Mouse (Mus musculus): ENCODE measurements around the gene Naif1. TPM values are rescaled to one million over a fixed set of nuclear protein-coding genes. Genes with fewer than 3 reads are reported as not detected.

Naif1 gene
- total RNA-seq (2021), result 1 to 10 TPM; 4.3 to 5.2 TPM
- long read RNA-seq, experiment 1, result 0 reads
- long read RNA-seq, experiment 2, full-length matches to known transcripts, result 1 of 1 reads
- long read RNA-seq, experiment 2, partial matches to known transcripts, result 0 of 1 reads
- long read RNA-seq, experiment 2, other reads (novel, unspliced or antisense), result 0 of 1 reads

DNA sequence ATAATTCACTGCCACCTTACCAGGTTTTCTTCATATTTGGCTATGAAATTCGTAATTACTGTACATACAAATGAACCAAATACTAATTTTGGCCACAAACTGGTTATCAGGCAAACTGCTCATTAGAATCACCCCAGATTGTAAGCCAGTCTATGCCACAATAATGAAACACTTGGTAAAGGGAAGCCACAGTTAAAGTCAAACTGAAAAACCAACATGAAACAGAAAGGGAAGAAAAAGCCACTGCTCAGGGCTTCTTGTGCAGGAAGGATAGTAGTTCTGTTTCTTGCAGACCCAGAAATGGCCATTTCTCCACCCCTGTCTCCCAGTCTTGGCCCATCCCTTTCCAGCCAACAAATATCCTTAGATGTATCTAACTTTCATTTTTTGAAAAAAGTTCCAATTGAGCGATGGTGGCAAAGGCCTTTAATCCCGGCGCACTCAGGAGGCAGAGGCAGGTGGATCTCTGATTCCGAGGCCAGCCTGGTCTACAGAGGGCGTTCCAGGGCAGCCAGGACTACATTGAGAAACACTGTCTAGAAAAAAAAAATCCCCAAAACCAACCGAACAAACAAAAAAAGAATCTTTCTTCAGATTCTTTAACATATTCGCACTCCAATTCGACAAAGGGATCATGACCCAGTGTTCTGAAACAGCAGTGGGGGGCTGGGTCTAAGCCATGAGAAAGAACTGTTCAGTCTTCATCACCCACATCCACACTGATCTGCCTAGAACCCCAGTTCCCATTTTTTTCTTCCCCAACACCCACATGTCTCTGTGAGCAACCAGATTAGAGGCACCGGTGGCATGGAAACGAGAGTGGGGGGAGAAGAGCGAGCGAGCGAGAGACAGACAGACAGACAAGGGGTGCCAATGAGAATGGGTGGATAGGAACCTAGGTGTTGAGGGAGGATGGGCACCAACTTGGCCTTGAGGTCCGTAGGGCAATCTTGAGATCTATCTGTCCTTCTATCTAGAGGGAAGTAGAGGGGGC lies at the start of gene Naif1:
Gene Naif1 (plus strand): TSS at position 697 of the 994 bp plus-strand sequence.
- DNase-seq, result peak in 1 of 2 experiments; percentile 36

DNA sequence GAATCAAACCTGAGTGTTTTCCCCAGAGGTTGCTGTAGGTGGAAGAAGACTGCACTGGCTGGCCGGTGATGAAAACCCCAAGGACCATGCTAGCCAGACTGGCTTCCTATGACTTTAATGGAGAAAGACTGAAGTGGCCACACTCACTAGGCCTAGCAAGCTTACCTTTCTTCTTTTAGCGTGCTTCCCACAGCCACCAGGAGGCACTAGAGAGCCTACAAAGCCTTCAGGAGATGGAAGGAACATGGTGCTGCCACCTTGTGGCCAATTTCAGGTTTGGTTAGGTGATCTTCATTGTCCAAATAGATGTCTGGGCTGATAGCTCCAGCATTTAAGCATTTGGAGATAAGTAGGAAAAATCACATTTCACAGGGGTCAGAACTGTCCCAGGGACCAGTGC lies 45.6 kb upstream of the Naif1 start:
- DNase-seq, result peak; percentile 94 to 95

GRCm38 (mm10) chr2:32407144-32407824 lies 43.0 kb upstream of the Naif1 start:
- DNase-seq, result no peak

DNA sequence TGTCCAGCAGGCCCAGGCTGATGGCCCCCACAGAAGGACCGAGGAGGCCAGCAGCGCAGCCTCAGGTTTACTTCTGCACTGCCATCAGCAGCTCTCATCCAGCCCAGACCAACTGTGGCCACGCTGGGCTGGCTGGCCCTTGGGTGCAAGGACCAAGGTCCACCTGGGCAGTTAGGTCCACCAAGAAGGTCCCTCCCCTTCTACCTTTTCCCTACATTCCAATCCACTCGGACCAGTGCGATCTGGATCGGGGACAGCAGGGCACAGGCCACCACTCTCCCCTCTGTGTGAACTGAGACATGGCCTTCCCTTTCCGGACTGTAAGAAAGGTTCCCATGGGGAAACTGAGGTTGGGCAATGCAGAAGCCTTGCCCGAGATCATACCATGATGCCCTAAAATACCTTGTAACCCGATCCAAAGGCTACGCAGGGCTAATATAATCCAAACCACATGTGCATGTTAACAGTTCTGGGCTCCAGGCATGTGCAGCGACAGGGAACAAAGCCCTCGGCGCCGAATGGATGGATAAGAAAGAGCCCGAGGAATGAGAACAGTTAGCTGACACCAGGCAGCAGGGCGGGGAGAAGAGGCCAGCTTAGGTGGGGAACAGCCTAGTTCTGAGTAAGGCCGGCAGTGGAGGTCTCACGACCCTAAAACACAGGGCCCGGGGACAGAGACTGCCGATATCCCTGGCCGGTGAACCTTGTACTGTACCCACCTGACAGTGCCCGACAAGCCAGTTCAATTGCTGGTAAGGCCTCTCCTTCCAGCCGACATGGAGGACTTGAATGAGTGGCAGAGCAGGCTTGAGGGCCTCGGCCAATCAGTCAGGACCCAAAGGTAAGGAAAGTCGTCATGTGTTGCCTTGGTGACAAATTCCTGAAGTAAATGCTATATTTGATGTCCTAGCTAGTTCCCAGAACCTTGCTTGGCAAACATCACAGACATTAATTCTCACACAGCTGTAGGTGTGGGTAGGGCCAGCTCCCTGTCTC lies 41.5 kb upstream of the Naif1 start:
- DNase-seq, result no peak

GRCm38 (mm10) chr2:32411407-32411806 lies 38.9 kb upstream of the Naif1 start:
- DNase-seq, result no peak

- no peak for DNase-seq
Measured at GRCm38 (mm10) chr2:32412742-32413531, 37.3 kb upstream of the Naif1 start.

- DNase-seq, result peak in 1 of 2 experiments; percentile 51
Measured at GRCm38 (mm10) chr2:32413936-32414335, 36.3 kb upstream of the Naif1 start.

DNA sequence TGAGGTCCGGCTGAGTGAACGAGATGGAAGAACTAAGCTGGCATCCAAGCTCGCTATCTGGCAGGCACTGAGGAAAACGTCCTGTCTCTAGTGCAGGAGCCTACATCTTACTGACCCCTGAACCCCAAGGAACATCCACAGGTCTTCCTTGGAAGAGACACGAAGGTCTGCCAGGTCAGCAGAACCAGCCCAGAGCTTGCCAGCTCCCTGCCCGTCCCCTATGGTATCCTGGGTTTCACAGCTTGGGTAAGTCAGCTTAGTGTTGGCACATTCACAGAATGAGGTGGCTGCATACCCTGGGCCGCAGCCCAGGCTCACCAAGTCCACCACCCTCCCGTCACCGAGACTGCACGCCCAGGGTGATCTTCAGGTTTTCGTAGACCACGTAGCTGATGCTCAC lies 34.5 kb upstream of the Naif1 start:
- no peak for DNase-seq

DNA sequence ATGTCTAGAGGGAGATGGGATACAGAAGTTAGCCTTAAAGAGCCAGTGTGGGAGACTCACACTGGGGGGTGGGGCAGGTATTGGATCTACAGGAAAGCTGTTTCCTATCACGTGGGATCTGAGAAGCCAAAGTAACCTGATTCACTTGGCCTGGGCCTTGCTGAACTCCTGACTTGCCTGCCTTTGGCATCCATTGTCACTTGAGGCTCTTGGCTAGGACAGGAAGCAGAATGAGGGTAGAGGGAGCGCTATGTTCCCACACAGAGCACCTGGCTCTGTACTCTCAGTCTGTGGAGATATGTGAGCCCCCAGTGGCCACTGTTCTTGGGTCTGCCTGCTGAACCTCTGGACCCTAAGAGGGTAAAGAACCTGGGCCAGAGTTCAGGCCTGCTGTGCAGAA lies 33.7 kb upstream of the Naif1 start:
- no peak for DNase-seq

- no peak for DNase-seq
Measured at GRCm38 (mm10) chr2:32417486-32417885, 32.8 kb upstream of the Naif1 start.

DNA sequence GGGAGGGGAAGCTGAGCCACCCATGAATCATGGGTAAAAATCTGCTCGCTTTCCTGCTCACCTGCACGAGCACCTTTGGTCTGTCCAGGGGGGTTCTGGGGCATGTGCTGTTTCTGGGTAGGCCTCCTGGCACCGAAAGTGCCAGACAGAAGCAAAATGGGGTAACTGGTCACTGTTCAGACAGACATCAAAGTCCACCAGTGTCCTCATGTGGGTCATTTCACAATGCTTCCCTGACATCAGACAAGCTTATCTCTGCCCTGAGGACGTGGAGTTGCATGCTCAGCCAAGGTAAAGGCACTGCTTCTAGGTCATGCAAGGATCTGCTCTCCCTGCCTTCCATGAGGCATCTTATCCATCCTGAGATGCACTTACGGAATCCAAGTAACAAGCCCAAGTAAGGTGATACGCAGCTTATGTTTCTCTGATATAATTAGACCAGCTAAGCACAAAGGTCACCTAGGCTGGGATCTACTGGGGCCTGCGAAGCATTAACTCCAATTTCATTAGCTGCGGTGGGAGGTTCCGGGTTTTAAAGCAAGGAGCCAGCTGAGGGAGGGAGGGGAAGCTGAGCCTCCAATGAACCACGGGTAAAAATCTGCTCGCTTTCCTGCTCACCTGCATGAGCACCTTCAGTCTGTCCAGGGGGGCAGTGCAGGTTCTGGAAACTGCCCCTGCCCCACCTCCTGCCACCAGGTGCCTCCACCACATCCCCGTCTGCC lies 31.7 kb upstream of the Naif1 start:
- no peak for DNase-seq

GRCm38 (mm10) chr2:32419359-32419758 lies 30.9 kb upstream of the Naif1 start:
- peak; percentile 89 to 90 for DNase-seq

- DNase-seq, result no peak
Measured at GRCm38 (mm10) chr2:32420066-32420608, 30.1 kb upstream of the Naif1 start.

GRCm38 (mm10) chr2:32420647-32421046 lies 29.6 kb upstream of the Naif1 start:
- no peak for DNase-seq

DNA sequence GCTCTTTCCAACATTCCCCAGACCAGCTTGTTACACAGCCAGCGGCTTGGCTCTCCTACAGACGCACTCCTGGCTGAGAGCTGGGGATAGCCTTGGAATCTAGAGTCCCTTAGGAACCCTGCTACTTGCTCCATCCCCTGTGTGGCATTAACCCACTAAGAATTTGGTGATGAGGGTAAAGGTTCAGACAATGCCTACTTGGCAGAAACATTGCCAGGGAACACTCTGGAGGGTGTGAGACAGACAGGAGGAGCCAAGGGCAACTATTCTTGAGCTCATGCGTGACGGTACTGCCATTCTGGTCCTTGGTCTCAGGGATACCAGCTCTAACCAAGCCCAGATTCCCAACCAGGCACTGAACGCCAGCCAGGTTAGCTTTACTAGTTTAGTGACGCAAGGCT lies 28.4 kb upstream of the Naif1 start:
- no peak for DNase-seq

DNA sequence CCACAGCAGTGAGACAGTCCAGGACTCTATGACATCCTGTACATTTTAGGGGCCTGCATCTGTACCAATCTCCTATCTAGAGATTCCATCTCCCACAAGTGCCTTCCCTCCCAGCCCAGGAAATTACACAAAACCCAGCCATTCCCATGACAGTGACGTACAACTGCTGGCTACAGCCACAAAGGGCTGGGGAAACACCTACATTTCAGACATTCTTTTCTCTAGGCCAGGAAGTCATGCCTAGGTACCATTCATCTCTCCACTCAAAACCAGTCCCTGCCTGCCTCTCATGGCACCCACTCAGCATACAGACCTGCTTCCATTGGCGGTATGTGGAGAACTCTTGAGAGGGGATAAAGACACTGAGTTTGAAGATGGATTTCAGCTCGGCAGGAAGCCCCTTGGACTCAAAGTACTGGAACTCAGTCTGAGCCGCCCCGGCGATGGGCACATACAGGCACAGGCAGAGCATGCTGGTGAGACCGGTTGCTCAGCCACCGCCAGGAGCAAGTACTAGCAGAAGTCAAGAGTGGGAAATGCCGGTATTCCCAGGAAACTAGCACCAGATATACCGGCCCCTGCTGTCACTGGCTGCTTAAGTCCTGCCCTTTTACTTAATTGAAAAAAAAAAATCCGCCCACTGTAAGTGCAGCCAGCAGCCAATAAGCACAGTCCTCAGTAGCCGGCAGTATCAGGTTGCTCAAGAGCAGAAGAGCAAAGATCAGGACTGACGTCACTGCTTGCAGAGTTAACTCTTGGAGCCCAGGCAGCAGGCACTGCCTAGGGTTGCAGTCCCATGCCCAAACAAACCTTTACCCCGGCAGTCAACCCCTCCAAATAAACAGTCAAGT lies 26.6 kb upstream of the Naif1 start:
- peak; percentile 80 to 83 for DNase-seq

GRCm38 (mm10) chr2:32424796-32425195 lies 25.5 kb upstream of the Naif1 start:
- DNase-seq, result no peak

GRCm38 (mm10) chr2:32425568-32425967 lies 24.7 kb upstream of the Naif1 start:
- DNase-seq, result no peak

DNA sequence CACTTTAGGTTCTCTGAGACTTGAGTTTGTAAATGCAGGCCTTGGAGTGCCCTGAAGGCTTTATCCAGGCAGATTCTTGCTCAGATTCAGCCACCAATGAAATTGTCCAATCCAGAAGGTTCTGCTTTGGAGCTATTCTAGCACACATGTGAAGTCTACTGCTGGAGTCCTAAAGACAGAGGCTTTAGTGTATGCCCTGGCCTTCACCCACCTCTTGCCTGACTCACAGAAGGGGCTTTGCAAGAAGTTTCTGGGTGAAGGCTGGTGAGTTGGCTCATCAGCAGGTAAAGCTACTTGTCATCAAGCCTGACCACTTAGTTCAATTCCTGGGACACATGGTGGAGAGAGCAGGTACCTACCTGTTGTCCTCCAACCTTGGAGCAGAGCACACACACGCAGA lies 24.1 kb upstream of the Naif1 start:
- peak in 1 of 2 experiments; percentile 48 for DNase-seq
